Mouse (Mus musculus): Measurements from ENCODE around the gene Ppp1r21.

DNA sequence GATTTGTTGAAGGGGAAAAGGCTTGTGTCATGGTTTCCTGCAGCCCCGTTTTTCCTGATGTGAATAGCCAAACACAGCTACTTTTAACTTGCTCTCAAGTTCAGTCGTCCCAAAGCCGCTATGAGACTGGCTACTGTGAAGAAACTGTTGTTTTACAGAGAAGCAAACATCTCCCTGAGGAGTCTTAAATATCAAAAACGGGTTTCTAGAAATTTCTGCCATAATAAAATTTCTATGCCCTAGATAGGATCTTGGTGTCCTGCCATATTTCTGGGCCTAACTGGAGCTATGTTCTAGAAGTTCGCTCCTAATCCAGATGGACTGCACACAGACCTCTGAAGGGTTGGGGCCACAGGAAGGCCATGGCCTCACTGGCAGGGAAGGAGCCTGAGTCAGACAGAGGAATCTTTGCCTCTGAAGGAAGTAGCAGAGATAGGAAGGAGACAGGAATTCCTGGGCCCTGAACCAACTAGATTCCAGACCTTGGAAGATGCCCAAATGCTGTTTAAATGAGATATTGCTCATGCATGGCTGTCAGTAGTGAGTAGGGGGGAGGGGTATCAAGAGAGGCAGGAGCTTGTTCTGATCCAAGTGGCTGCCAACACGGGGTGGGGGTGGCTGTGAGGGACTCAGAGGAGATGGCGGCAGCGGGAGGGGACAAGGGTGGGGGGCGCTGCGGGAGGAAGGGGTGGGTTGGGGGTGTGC, 98.9 kb downstream of the Ppp1r21 start:
- TF ChIP-seq CTCF (conservative IDR thresholded peaks at IDR 0.05 in 1 of 2, IDR thresholded peaks at IDR 0.05 in 1 of 2; ENCODE audit: low read depth in 2 of 2, low read length in 2 of 2) (no peak), CHD1 (IDR thresholded peaks at IDR 0.05; ENCODE audit: low read depth, low read length) (no peak), MAX (IDR thresholded peaks at IDR 0.05; ENCODE audit: low read length) (no peak), EP300 (IDR thresholded peaks at IDR 0.05; ENCODE audit: low read length) (no peak)

Measured in CH12.LX (cell line).